Mouse (Mus musculus): ENCODE measurements at regions not wholly inside any gene's neighbourhood (a gene's known extent, or its start where the extent isn't known, plus 50 kb on each side); places are given as distances from the start of the nearest gene placed in this dataset.

GRCm38 (mm10) chr6:100452097-100453002 is 165.1 kb upstream of the Rybp start:
- Histone ChIP-seq H3K4me3 (ENCODE audit: low read length) (no peak overlapping the region), H3K9me3 (replicated peaks; ENCODE audit: control insufficient read depth, low read length) (peaks cover 7% of the 10 kb centered on the region), H3K9ac (ENCODE audit: low read length) (no peak overlapping the region), H3K4me1 (ENCODE audit: control insufficient read depth, insufficient read depth, low read length) (no peaks in the 10 kb centered on the region), H3K4me2 (ENCODE audit: low read depth, low read length) (no peak overlapping the region), H3K27ac (ENCODE audit: low read length) (no peak overlapping the region), H3K36me3 (ENCODE audit: control insufficient read depth, insufficient read depth) (no peaks in the 10 kb centered on the region), H3K27me3 (ENCODE audit: control insufficient read depth, insufficient read depth, low read length) (no peaks in the 10 kb centered on the region)
- ATAC-seq (replicated peaks; ENCODE audit: extremely low read depth, insufficient read depth, low FRiP score), result no peak
- WGBS, result 56% methylated on average over 8 of the region's 9 CpGs

- Histone ChIP-seq H3K9ac (ENCODE audit: low read length) (no peak overlapping the region), H3K4me3 (ENCODE audit: low read length) (no peak overlapping the region), H3K27me3 (ENCODE audit: control insufficient read depth, insufficient read depth, low read length) (no peaks in the 10 kb centered on the region), H3K4me1 (ENCODE audit: control insufficient read depth, insufficient read depth, low read length) (no peaks in the 10 kb centered on the region), H3K9me3 (replicated peaks; ENCODE audit: control insufficient read depth, low read length) (peaks cover 7% of the 10 kb centered on the region), H3K4me2 (ENCODE audit: low read depth, low read length) (no peak overlapping the region), H3K27ac (ENCODE audit: low read length) (no peak overlapping the region), H3K36me3 (ENCODE audit: control insufficient read depth, insufficient read depth) (no peaks in the 10 kb centered on the region)
- WGBS, result 89% methylated on average over 6 of the region's 6 CpGs
- no peak for ATAC-seq (replicated peaks; ENCODE audit: extremely low read depth, insufficient read depth, low FRiP score)
Measured at GRCm38 (mm10) chr6:100450108-100450507, 162.8 kb upstream of the Rybp start.

- Histone ChIP-seq H3K9ac (ENCODE audit: low read length) (no peak overlapping the region), H3K36me3 (ENCODE audit: control insufficient read depth, insufficient read depth) (no peaks in the 10 kb centered on the region), H3K4me3 (ENCODE audit: low read length) (no peak overlapping the region), H3K4me1 (ENCODE audit: control insufficient read depth, insufficient read depth, low read length) (no peaks in the 10 kb centered on the region), H3K27ac (ENCODE audit: low read length) (no peak overlapping the region), H3K4me2 (ENCODE audit: low read depth, low read length) (no peak overlapping the region), H3K9me3 (replicated peaks; ENCODE audit: control insufficient read depth, low read length) (peaks cover 7% of the 10 kb centered on the region), H3K27me3 (ENCODE audit: control insufficient read depth, insufficient read depth, low read length) (no peaks in the 10 kb centered on the region)
- no peak for ATAC-seq (replicated peaks; ENCODE audit: extremely low read depth, insufficient read depth, low FRiP score)
- WGBS, result 94% methylated on average over 4 of the region's 4 CpGs
Measured at GRCm38 (mm10) chr6:100449087-100449486, 161.8 kb upstream of the Rybp start.

- Histone ChIP-seq H3K36me3 (ENCODE audit: control insufficient read depth, insufficient read depth) (no peaks in the 10 kb centered on the region), H3K4me1 (ENCODE audit: control insufficient read depth, insufficient read depth, low read length) (no peaks in the 10 kb centered on the region), H3K9me3 (replicated peaks; ENCODE audit: control insufficient read depth, low read length) (peaks cover 7% of the 10 kb centered on the region), H3K4me2 (ENCODE audit: low read depth, low read length) (no peak overlapping the region), H3K27ac (ENCODE audit: low read length) (no peak overlapping the region), H3K4me3 (ENCODE audit: low read length) (no peak overlapping the region), H3K9ac (ENCODE audit: low read length) (no peak overlapping the region), H3K27me3 (ENCODE audit: control insufficient read depth, insufficient read depth, low read length) (no peaks in the 10 kb centered on the region; the same call in 1 of the 2 replicates)
- no peak for ATAC-seq (replicated peaks; ENCODE audit: extremely low read depth, insufficient read depth, low FRiP score)
- 9% methylated on average over 1 of the region's 1 CpGs for WGBS
Measured at GRCm38 (mm10) chr6:100447211-100447610, 159.9 kb upstream of the Rybp start.

GRCm38 (mm10) chr6:100446804-100447203 is 159.5 kb upstream of the Rybp start:
- Histone ChIP-seq H3K4me1 (ENCODE audit: control insufficient read depth, insufficient read depth, low read length) (no peaks in the 10 kb centered on the region), H3K27ac (ENCODE audit: low read length) (no peak overlapping the region), H3K9ac (ENCODE audit: low read length) (no peak overlapping the region), H3K4me3 (ENCODE audit: low read length) (no peak overlapping the region), H3K27me3 (ENCODE audit: control insufficient read depth, insufficient read depth, low read length) (no peaks in the 10 kb centered on the region; the same call in 1 of the 2 replicates), H3K4me2 (ENCODE audit: low read depth, low read length) (no peak overlapping the region), H3K36me3 (ENCODE audit: control insufficient read depth, insufficient read depth) (no peaks in the 10 kb centered on the region), H3K9me3 (replicated peaks; ENCODE audit: control insufficient read depth, low read length) (peaks cover 7% of the 10 kb centered on the region)
- WGBS, result 37% methylated on average over 4 of the region's 4 CpGs
- no peak for ATAC-seq (replicated peaks; ENCODE audit: extremely low read depth, insufficient read depth, low FRiP score)

- peaks cover 13% of the 10 kb centered on the region for H3K27me3 ChIP-seq (ENCODE audit: control insufficient read depth, insufficient read depth, low read length)
- peak overlapping the region; percentile 38 for H3K4me3 ChIP-seq (ENCODE audit: low read length)
- ATAC-seq (replicated peaks; ENCODE audit: extremely low read depth, insufficient read depth, low FRiP score), result no peak
Measured at GRCm38 (mm10) chr6:100439071-100439737, 151.9 kb upstream of the Rybp start.

GRCm38 (mm10) chr6:100438511-100438991 is 151.3 kb upstream of the Rybp start:
- Histone ChIP-seq H3K4me3 (ENCODE audit: low read length) (peak overlapping the region; percentile 38), H3K27me3 (ENCODE audit: control insufficient read depth, insufficient read depth, low read length) (peaks cover 15% of the 10 kb centered on the region), H3K4me2 (ENCODE audit: low read depth, low read length) (peak overlapping the region; percentile 64), H3K4me1 (ENCODE audit: control insufficient read depth, insufficient read depth, low read length) (peaks cover 13% of the 10 kb centered on the region), H3K27ac (ENCODE audit: low read length) (no peak overlapping the region), H3K9ac (ENCODE audit: low read length) (no peak overlapping the region), H3K36me3 (ENCODE audit: control insufficient read depth, insufficient read depth) (no peaks in the 10 kb centered on the region), H3K9me3 (replicated peaks; ENCODE audit: control insufficient read depth, low read length) (no peaks in the 10 kb centered on the region)
- ATAC-seq (replicated peaks; ENCODE audit: extremely low read depth, insufficient read depth, low FRiP score), result peak; percentile 60; the same call in 1 of the 2 replicates
- WGBS, result under 1% methylated on average over 13 of the region's 13 CpGs

More at GRCm38 (mm10) chr6:100439071-100439737, 151.9 kb upstream of the Rybp start:
- H3K27ac ChIP-seq (ENCODE audit: low read length), result no peak overlapping the region
- H3K4me1 ChIP-seq (ENCODE audit: control insufficient read depth, insufficient read depth, low read length), result peaks cover 13% of the 10 kb centered on the region
- H3K9ac ChIP-seq (ENCODE audit: low read length), result no peak overlapping the region
- no peaks in the 10 kb centered on the region for H3K9me3 ChIP-seq (replicated peaks; ENCODE audit: control insufficient read depth, low read length)
- H3K4me2 ChIP-seq (ENCODE audit: low read depth, low read length), result peak overlapping the region; percentile 64
- no peaks in the 10 kb centered on the region for H3K36me3 ChIP-seq (ENCODE audit: control insufficient read depth, insufficient read depth)
- 11% methylated on average over 8 of the region's 8 CpGs for WGBS

- H3K4me2 ChIP-seq (ENCODE audit: low read depth, low read length), result peak overlapping the region; percentile 64; the same call in 1 of the 2 replicates
- no peak overlapping the region for H3K4me3 ChIP-seq (ENCODE audit: low read length)
- no peaks in the 10 kb centered on the region for H3K36me3 ChIP-seq (ENCODE audit: control insufficient read depth, insufficient read depth)
- no peaks in the 10 kb centered on the region for H3K9me3 ChIP-seq (replicated peaks; ENCODE audit: control insufficient read depth, low read length)
- no peak overlapping the region for H3K9ac ChIP-seq (ENCODE audit: low read length)
- H3K27ac ChIP-seq (ENCODE audit: low read length), result no peak overlapping the region
- H3K27me3 ChIP-seq (ENCODE audit: control insufficient read depth, insufficient read depth, low read length), result peaks cover 16% of the 10 kb centered on the region
- 37% methylated on average over 5 of the region's 5 CpGs for WGBS
- ATAC-seq (replicated peaks; ENCODE audit: extremely low read depth, insufficient read depth, low FRiP score), result no peak
- peaks cover 13% of the 10 kb centered on the region for H3K4me1 ChIP-seq (ENCODE audit: control insufficient read depth, insufficient read depth, low read length)
Measured at GRCm38 (mm10) chr6:100437980-100438379, 150.7 kb upstream of the Rybp start.

GRCm38 (mm10) chr6:100436507-100436906 is 149.2 kb upstream of the Rybp start:
- no peak for ATAC-seq (replicated peaks; ENCODE audit: extremely low read depth, insufficient read depth, low FRiP score)
- no peak overlapping the region for H3K27ac ChIP-seq (ENCODE audit: low read length)
- no peak overlapping the region for H3K4me2 ChIP-seq (ENCODE audit: low read depth, low read length)
- H3K4me3 ChIP-seq (ENCODE audit: low read length), result no peak overlapping the region
- peaks cover 16% of the 10 kb centered on the region for H3K27me3 ChIP-seq (ENCODE audit: control insufficient read depth, insufficient read depth, low read length)
- H3K9ac ChIP-seq (ENCODE audit: low read length), result no peak overlapping the region
- 67% methylated on average over 2 of the region's 2 CpGs for WGBS
- peaks cover 13% of the 10 kb centered on the region for H3K4me1 ChIP-seq (ENCODE audit: control insufficient read depth, insufficient read depth, low read length)
- no peaks in the 10 kb centered on the region for H3K36me3 ChIP-seq (ENCODE audit: control insufficient read depth, insufficient read depth)
- no peaks in the 10 kb centered on the region for H3K9me3 ChIP-seq (replicated peaks; ENCODE audit: control insufficient read depth, low read length)
